Mouse (Mus musculus): ENCODE results near the gene Celsr1. TPM values are rescaled to one million over a fixed set of nuclear protein-coding genes. Genes with fewer than 3 reads are reported as not detected.
"Not testable (repeated sequence)": the region's sequence is repeated elsewhere in the genome, so short reads cannot be mapped to it uniquely, and the experiment has no call there.

Gene Celsr1
- total RNA-seq, 2 experiments from 2014 or later, result 3.8 to 9.0 TPM

- ATAC-seq (replicated peaks; ENCODE audit: low FRiP score, low TSS enrichment, poor library complexity, severe bottlenecking), result no peak
These were observed 33.4 kb upstream of the Celsr1 start for GRCm38 (mm10) chr15:86066836-86067580.

DNA sequence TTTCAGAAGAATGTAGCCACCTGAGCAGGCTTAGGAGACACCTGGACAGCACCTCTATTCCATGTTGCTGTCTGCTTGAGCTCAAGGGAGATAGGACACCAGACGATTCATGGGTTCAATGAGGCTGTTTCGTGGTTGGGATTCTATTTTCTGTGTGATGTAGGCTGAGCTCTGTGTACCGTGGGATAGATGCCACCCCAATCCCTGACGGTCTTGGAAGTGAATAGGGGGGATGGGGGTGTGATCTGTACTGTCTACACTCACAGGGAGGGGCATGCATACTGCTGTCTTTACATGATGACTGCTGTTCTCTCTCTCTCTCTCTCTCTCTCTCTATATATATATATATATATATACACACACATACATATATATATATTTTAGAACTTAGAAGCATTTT lies 31.8 kb upstream of the Celsr1 start:
- ATAC-seq (replicated peaks; ENCODE audit: low FRiP score, low TSS enrichment, poor library complexity, severe bottlenecking), result no peak

DNA sequence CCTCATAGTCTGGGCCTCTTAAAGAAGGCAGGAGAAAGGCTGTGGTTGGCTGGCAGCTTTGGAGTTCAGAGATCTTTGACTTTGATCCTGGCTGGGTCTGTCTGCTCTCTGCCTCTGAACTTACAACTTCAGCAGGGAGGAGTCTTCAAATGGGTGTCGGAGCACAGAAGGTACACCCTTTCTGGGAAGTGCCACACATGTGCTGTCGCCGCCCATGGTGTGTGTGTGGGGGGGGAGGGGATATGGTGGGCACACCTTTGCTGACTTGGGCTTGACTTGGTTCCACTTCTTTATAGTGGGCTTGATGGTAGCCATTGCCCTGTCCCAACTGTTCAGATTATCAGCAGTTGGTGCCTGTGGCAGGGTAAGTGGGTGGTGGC lies 31.3 kb upstream of the Celsr1 start:
- peak; percentile 35 for ATAC-seq (replicated peaks; ENCODE audit: low FRiP score, low TSS enrichment, poor library complexity, severe bottlenecking)

DNA sequence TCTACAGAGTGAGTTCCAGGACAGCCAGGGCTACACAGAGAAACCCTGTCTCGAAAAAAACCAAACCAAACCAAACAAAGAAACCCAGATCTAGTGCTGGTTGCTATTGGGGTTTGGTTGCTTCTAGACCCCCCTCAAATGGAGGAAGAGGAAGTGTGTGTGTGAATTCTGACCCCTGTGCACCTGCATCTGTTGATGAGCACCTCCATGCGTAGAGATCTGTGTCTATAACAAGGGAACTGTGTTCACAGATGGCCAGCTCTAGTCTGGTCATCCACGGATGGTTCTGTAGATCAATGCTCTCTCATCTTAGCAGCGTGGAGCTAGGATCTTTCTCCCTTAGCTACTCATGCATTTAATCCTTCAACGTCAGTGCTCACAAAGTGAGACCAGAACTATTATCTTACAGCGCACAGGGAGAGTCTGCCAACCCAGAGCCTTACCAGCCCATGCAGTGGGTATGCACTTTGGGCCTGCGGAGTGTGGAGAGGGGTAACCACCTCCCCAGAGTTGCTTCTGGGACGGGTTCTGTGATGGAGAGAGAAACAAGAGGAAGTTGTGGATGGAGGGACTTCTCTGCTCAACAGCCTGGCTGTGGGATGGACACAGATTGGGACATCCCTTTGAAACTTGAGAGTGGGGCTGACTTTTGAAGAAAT lies 30.7 kb upstream of the Celsr1 start:
- peak; percentile 8; the same call in 1 of the 2 replicates for ATAC-seq (replicated peaks; ENCODE audit: low FRiP score, low TSS enrichment, poor library complexity, severe bottlenecking)

DNA sequence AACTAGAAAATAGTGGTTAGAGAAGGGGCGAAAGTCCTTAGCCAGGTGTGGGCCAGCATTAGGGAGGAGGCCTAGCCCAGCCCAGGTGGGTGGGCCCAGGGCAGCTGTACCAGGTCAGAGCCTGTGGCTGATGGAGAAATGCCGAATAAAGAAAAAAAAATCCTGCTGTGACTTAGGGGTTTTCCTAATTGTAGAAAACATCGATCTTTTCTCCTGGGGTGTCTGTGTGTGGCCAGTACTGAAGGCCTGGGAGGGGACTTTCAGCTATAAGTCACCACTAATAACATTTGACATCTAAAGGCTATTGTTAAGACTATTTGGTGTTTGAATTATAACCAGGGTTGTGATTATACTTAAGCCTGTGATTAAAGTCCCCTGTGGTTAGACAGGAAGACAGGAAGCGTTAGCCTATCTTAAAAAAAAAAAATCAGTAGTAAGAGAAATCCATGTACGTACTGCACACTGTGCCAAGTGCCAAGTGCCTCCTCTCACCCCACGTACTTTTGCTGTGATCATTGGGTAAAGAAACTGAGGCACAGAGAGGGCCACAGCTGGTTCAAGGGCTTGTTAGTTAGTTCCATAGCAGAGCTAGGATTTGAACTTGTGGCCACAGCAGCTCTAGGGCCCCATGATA lies 28.4 kb upstream of the Celsr1 start:
- no peak for ATAC-seq (replicated peaks; ENCODE audit: low FRiP score, low TSS enrichment, poor library complexity, severe bottlenecking)

DNA sequence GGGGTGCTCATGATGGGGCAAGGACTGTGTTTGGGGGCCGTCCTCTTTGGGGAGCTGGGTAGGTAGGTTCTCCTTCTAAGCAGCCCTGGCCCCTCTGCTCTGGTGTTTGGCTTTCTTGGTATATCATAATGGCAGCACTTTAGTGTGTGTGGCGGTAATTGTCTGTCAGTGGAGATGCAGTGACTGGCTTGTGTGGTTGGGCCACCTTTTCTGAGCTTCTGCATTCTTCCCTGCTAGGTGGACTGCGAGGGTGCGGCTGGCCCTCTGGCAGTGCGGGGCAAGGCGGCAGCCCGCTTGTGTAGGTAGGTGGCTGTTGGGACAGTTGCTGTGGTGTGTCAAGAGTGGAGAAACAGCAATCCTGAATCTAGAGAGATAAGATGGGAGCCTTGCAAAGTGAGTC lies 27.6 kb upstream of the Celsr1 start:
- no peak for ATAC-seq (replicated peaks; ENCODE audit: low FRiP score, low TSS enrichment, poor library complexity, severe bottlenecking)

GRCm38 (mm10) chr15:86060581-86060980 lies 27.0 kb upstream of the Celsr1 start:
- no peak for ATAC-seq (replicated peaks; ENCODE audit: low FRiP score, low TSS enrichment, poor library complexity, severe bottlenecking)

DNA sequence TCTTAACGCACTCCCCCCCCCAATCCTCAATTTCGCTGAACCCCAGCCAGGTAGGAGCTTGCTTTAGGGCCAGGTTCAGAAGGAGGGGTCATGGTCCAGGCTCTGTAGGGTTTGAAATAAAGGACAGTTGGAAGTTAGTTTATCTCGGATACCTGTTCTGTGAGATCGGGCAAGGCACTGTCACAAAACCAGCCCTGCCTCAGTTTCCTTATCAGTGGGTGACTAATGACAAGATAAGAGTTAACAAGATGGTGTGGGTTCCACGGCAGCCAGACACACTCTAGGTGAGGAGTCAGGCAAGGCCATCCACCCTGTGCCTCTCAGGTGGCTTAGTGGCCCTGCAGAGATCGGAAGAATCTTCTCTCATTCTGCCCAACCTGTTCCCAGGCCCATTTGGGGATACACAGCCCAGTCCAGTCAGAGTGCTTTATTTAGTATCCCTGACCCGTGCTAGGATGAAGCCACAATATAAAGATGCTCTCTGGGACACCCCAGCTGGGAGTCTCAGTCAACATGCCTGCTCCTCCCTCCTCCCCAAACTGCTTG lies 26.3 kb upstream of the Celsr1 start:
- peak; percentile 3; the same call in 1 of the 2 replicates for ATAC-seq (replicated peaks; ENCODE audit: low FRiP score, low TSS enrichment, poor library complexity, severe bottlenecking)

DNA sequence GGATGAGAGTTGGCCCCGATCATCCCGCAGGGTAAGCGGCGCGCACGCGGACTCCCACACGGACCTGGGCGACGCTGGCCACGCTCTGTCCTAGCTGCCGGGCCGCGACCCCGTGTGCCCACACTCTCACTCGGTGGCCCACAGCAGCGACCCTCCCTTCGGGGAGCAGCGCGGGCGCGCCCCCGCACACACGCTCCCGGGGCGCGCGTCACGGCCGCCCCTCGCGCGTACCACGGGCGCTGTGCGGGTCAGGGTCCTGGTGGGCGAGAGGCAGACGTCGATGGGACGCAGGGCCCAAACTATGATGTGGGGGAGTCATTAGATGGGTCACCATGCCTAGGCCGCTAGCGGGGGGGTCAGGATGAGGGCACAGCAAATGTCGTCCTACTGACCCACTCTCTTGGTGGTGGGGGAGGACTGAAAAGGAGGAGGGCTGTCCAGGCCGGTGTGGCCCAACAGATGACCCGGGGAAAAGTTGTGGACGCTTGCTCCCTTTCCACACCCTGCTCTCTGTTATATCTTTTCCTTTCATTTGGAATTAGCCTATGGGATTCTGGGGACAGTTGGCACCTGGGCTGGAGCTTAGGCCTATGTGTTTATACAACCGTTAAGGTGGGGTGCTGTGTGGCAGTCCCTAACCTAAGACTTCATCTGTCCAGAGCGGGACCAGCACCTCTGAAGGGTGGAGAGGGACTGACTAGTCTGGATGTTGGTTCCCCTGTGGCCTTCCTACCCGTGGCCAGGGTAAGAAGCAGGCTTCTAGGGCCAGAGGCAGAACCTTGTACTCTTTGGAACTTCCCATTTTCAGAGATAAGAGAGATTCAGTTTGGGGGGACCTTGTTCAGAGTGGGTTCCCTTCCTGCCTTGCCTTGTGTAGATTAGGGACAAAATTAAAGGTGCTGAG lies 25.6 kb upstream of the Celsr1 start:
- ATAC-seq (replicated peaks; ENCODE audit: low FRiP score, low TSS enrichment, poor library complexity, severe bottlenecking), result peak; percentile 20; the same call in 1 of the 2 replicates

DNA sequence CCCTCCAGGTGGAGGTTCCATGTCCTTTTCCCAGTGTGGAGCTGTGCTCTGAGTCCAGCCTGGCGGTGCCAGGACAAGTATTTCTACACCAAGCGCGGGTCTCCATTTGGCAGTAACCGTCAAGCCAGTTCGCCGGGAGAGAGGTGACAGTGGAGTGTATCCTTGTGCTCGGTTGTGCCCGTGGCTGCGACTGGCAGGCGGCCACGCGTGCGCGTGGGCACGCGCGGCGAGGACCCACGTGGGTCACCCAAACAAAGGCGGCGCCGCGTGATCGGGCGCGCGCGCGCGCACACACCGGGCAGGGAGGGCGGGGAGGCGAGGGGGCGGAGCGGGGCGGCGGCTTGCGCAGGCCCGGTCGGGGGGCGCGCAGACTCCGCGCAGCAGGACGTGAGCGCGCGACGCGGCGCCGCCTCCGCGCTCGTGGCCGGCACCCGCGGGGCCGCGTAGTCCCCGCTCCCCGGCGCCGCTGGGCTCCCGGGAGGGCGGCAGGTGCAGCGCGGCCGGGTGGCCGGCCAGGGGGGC lies 24.9 kb upstream of the Celsr1 start:
- ATAC-seq (replicated peaks; ENCODE audit: low FRiP score, low TSS enrichment, poor library complexity, severe bottlenecking), result no peak

- ATAC-seq (replicated peaks; ENCODE audit: low FRiP score, low TSS enrichment, poor library complexity, severe bottlenecking), result no peak
These were observed 24.3 kb upstream of the Celsr1 start for GRCm38 (mm10) chr15:86057908-86058307.

- no peak for ATAC-seq (replicated peaks; ENCODE audit: low FRiP score, low TSS enrichment, poor library complexity, severe bottlenecking)
These were observed 23.8 kb upstream of the Celsr1 start, which contains the start of gene Gramd4 for GRCm38 (mm10) chr15:86057413-86057812. Gramd4 (plus strand) TSS chr15:86057695.

DNA sequence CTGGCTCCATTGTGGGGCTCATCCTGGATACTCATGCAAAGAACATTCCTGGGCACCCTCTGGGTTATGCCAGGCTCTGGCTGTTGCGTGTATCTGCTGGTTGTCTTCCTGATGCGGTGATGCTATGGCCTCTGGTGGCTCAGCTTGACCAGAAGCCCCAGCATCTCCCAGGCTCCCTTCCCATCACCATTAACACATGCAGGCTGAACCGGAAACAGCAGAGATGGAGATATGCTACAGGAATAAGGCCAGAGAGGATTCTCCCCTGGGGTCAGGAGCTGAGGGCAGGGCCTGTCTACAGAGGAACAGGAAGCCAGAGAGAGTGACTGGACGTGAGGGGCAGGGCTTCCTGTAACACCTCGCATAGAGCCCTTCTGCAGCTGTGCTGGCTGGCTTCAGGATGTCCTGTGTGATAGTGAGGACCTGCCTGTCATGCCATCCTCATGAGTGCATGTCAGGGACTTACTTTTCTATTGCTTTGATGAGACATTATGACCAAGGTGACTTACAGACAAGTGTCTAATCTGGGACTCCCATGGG lies 22.7 kb upstream of the Celsr1 start:
- no peak for ATAC-seq (replicated peaks; ENCODE audit: low FRiP score, low TSS enrichment, poor library complexity, severe bottlenecking)

GRCm38 (mm10) chr15:86054861-86055260 lies 21.3 kb upstream of the Celsr1 start:
- ATAC-seq (replicated peaks; ENCODE audit: low FRiP score, low TSS enrichment, poor library complexity, severe bottlenecking), result not testable (repeated sequence)

- ATAC-seq (replicated peaks; ENCODE audit: low FRiP score, low TSS enrichment, poor library complexity, severe bottlenecking), result 0 out of 2 replicates have a peak, but pooled peaks have one; percentile 23
These were observed 20.4 kb upstream of the Celsr1 start for GRCm38 (mm10) chr15:86053890-86054536.

- no peak for ATAC-seq (replicated peaks; ENCODE audit: low FRiP score, low TSS enrichment, poor library complexity, severe bottlenecking)
These were observed 18.4 kb upstream of the Celsr1 start for GRCm38 (mm10) chr15:86051878-86052478.

DNA sequence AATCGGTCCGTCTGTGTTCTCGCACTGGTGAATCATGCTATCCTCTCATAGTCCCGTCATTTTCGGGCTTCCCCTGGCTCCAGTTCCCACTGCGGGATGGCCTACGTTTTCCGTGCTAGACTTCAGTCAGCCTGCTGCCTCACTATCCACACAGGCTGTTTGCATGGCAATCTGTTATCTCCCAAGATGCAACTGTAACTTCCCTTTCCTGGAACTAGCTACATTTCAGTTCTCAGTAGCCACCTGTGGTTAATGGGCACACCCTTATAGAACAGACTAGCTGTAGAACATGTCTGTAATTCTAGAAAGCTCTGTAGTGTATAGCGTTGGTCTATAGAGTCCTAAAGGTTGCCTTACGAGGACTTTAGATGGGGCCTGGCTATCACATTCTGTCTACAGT lies 17.6 kb upstream of the Celsr1 start:
- peak; percentile 56 for ATAC-seq (replicated peaks; ENCODE audit: low FRiP score, low TSS enrichment, poor library complexity, severe bottlenecking)

Data from megakaryocyte-erythroid progenitor cell, adult 5-6 weeks (primary cell).